20 mouse cellular contexts compared by ENCODE assay signal in genomic region chr1:193788496-193788895, GRCm38 (mm10).
A peak's percentile ranks its signal among the peaks of the same experiment; 100 is the strongest.
DNase-seq lines count a peak whose midpoint lies in the region; ATAC-seq and TF ChIP-seq lines count a peak whose summit lies in the region.
"Had no signal": no experiment of that assay in that cellular context is flagged by ENCODE, and none has a peak within 500 bp of the region (broad histone marks: within the 10 kb centered on the region; RNA-seq: fewer than 3 reads in every experiment).

No protein-coding gene starts in this region.

- H3K4me2 ChIP-seq in hindbrain, embryonic 12.5 days (replicated peaks): no peak overlapping the region
- H3K4me2 ChIP-seq: embryonic facial prominence, embryonic 15.5 days; forebrain, embryonic 15.5 days; heart, embryonic 13.5 days had no signal

- TF ChIP-seq CTCF in layer of hippocampus, adult 2 months (conservative IDR thresholded peaks at IDR 0.05): no peak

- H3K4me3 ChIP-seq in layer of hippocampus, adult 2 months: no peak overlapping the region
- no peak overlapping the region for H3K4me3 ChIP-seq in hindbrain, embryonic 12.5 days
- no peak overlapping the region for H3K4me3 ChIP-seq in forebrain, embryonic 10.5 days
- H3K4me3 ChIP-seq: embryonic facial prominence, embryonic 15.5 days; erythroblast, embryonic 14.5 days; forebrain, embryonic 15.5 days; heart, embryonic 13.5 days had no signal

- ATAC-seq in hindbrain, embryonic 12.5 days (ENCODE audit: low FRiP score): no peak
- ATAC-seq: forebrain, embryonic 15.5 days; hindbrain, embryonic 16.5 days had no signal

- peak overlapping the region; percentile 33; the same call in 1 of the 2 replicates for H3K27ac ChIP-seq in layer of hippocampus, adult 2 months
- H3K27ac ChIP-seq in hindbrain, embryonic 12.5 days: no peak overlapping the region
- no peak overlapping the region for H3K27ac ChIP-seq in forebrain, embryonic 10.5 days
- H3K27ac ChIP-seq: embryonic facial prominence, embryonic 15.5 days; forebrain, embryonic 15.5 days; heart, embryonic 13.5 days had no signal

- H3K9ac ChIP-seq in hindbrain, embryonic 12.5 days: no peak overlapping the region
- H3K9ac ChIP-seq: embryonic facial prominence, embryonic 15.5 days; forebrain, embryonic 15.5 days; heart, embryonic 13.5 days had no signal

- H3K9me3 ChIP-seq in hindbrain, embryonic 12.5 days (replicated peaks): no peaks in the 10 kb centered on the region
- H3K9me3 ChIP-seq in forebrain, embryonic 10.5 days: no peaks in the 10 kb centered on the region
- H3K9me3 ChIP-seq: embryonic facial prominence, embryonic 15.5 days; forebrain, embryonic 15.5 days; heart, embryonic 13.5 days had no signal

- H3K36me3 ChIP-seq in hindbrain, embryonic 12.5 days: no peaks in the 10 kb centered on the region
- H3K36me3 ChIP-seq in forebrain, embryonic 10.5 days (replicated peaks): no peaks in the 10 kb centered on the region
- H3K36me3 ChIP-seq: embryonic facial prominence, embryonic 15.5 days; forebrain, embryonic 15.5 days; heart, embryonic 13.5 days had no signal

- no peaks in the 10 kb centered on the region for H3K4me1 ChIP-seq in hindbrain, embryonic 12.5 days
- H3K4me1 ChIP-seq in forebrain, embryonic 10.5 days: peaks cover 18% of the 10 kb centered on the region
- H3K4me1 ChIP-seq: embryonic facial prominence, embryonic 15.5 days; heart, embryonic 13.5 days had no signal

- H3K27me3 ChIP-seq in hindbrain, embryonic 12.5 days: no peaks in the 10 kb centered on the region
- H3K27me3 ChIP-seq in forebrain, embryonic 10.5 days (ENCODE audit: poor library complexity, severe bottlenecking): peaks cover 44% of the 10 kb centered on the region
- H3K27me3 ChIP-seq: forebrain, embryonic 15.5 days; heart, embryonic 13.5 days; Patski had no signal

- DNase-seq in layer of hippocampus, adult 2 months (ENCODE audit: low spot score in 2 of 2): peak in 1 of 2 experiments; percentile 18
- DNase-seq in layer of hippocampus, postnatal 10 days (ENCODE audit: low spot score in 2 of 2): no peak
- peak; percentile 78 for DNase-seq in cerebellum, adult 11-12 months
- peak; percentile 84 for DNase-seq in cerebellum, adult 9-10 months
- DNase-seq in cerebellum, postnatal 25 days: peak; percentile 41 to 63
- DNase-seq in kidney, adult 9 months: no peak
- no peak for DNase-seq in forebrain, embryonic 10.5 days (ENCODE audit: extremely low spot score, low spot score)
- DNase-seq: adrenal gland, adult 2 months; adrenal gland, postnatal 25 days; embryo, embryonic 11 days; gastrocnemius, postnatal 14 days; heart, postnatal 36 days; kidney, adult 11 months had no signal

- WGBS in hindbrain, embryonic 12.5 days: 91% methylated on average over 2 of the region's 2 CpGs
- WGBS in forebrain, embryonic 10.5 days: 89% methylated on average over 2 of the region's 2 CpGs

Comparison
In these comparisons a context has a peak if more than half of its experiments do, and no peak if none do; other contexts are left out.
1. DNase-seq: peak in cerebellum, adult 11-12 months (single experiment), cerebellum, adult 9-10 months (single experiment) and cerebellum, postnatal 25 days (2 of 2); none in layer of hippocampus, postnatal 10 days (0 of 2), kidney, adult 9 months (single experiment) and forebrain, embryonic 10.5 days (single experiment).